Mouse (Mus musculus): ENCODE measurements around the gene Egf.

Egf gene

GRCm38 (mm10) chr3:129754650-129755604 lies at the start of gene Egf:
Gene Egf (minus strand): TSS chr3:129755316.
- peak; percentile 52 for DNase-seq (ENCODE audit: low read depth, low spot score)

GRCm38 (mm10) chr3:129803765-129804164 lies 48.6 kb upstream of the Egf start, which contains the start of gene Lrit3:
Gene Lrit3 (minus strand): TSS chr3:129804030.
- no peak for DNase-seq (ENCODE audit: low read depth, low spot score)

DNA sequence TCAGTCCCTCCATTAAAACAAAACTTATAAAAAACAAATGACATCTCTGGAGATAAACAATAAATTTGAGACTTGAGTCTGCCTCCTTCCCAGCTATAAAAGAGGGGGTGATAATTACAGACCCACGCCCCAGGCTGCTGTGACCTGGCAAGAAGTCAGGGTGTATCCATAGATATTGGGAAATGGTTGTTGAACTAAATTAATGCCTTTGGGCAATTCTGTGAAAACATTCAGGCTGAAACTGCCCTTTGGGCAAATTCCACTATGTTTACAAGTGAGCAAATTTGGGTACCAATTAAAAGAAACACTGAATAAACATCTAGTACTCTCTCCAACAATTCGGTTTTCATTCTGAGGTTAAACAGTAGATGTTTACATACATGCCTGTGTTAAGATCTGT lies 43.9 kb upstream of the Egf start:
- DNase-seq (ENCODE audit: low read depth, low spot score), result no peak

DNA sequence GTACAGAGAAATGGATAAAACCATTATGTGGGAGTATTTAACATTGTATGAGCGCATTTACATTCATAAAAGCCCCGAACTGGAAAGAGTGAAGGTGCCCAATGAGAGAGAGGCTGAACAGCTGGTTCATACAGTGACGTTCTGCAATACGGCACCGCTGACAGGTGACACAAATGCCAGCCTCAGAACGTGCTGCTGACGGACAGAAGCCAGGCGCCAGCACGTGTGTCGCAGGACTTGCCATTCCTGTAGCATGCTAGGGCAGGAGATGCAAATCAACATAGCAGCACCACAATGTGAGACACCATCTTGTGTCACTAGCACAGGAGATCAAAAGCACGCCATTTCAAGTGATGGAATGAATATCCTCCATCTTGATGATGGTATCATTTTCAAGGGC lies 43.4 kb upstream of the Egf start:
- no peak for DNase-seq (ENCODE audit: low read depth, low spot score)

DNA sequence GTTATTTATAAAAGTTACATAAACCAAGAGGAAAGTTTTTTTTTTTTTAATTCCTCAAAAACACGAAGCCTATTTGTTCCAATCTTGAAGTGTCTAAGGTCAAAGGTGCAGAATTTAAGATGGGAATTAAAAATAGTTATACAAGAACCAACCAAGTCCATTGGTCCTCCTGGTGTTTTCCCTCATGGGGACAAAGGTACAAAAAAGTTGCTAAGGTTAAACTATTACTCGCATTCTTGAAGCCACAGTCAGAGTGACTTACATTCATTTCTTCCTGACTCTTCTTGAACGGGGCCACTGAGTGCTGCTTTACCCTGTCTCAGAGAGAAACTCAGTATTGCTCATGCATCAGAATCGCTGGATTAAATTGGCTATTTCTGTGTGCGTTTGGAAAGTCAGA lies 42.2 kb upstream of the Egf start:
- no peak for DNase-seq (ENCODE audit: low read depth, low spot score)

- DNase-seq (ENCODE audit: low read depth, low spot score), result no peak
Measured at GRCm38 (mm10) chr3:129793801-129794200, 38.7 kb upstream of the Egf start.

- no peak for DNase-seq (ENCODE audit: low read depth, low spot score)
Measured at GRCm38 (mm10) chr3:129782746-129783145, 27.6 kb upstream of the Egf start.

DNA sequence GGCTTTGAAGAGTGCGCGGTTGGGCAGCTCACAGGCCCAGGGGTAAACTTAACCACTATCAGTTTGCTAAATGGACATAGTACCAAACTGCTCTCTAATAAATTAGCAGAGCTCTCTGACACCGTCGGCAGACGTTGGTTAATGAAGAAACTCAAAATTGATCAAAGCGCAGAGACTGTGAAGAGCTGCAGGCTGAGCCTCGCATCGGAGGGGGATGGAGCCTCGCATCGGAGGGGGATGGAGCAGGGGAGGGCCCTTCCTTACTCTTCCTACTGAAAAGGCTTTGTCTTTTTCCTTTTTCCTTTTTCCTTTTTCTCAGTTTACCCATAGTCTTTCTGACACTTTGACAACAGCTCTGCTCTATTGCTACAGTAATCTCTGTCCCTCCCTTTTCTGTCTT lies 26.3 kb upstream of the Egf start:
- no peak for DNase-seq (ENCODE audit: low read depth, low spot score)

DNA sequence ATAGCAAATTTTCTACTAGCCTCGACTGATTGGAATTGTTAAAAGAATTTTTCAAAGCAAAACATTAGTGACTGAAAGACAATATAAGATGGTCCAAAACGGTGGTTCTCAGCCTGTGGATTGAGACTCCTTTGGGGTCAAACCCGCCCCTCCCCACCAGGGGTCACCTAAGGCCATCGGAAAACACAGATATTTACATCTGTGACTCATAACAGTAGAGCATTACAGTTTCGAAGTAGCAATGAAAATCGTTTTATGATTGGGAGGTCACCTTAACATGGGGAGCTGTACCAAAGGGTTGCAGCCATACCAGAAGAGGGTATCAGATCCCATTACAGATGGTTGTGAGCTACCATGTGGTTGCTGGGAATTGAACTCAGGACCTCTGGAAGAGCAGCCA lies 16.1 kb upstream of the Egf start:
- DNase-seq (ENCODE audit: low read depth, low spot score), result no peak

DNA sequence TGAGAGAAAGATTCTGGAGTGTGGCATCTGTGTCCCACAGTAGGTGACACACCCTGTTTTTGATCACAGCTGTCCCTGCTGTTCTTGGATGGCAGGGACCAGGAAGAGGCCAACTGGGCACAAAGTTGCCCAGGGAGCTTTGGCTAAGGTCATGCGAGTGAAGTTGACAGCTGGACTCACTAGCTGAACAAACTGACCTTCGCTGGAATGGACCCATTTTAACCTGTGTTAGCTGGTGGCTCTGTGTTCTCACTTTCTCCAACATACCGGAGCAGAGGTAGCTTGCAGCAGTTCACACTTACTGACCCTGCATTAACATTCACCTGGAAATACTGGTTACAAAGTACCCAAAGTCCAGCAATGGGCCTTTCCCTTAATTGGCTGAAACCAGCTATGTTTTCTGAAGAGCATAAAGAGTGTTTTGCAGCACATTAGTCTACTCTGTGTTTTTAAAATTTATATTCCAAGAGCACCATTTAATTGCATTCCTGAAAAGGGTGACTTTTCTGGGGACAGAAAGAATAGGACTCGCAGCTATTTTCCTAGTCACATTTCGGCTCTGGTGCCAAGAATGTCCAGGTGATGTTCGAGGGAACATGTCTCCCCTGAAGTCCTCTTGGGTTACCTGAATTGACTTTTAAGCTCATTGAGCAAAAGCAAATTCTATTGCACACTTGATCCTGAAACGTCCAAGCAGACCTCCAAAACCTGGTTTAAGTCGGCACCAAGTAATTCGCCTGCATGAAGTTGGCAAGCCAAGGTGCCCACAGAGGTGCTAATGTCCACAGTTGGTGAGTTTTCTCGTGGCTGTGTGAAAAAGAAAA lies 12.1 kb upstream of the Egf start:
- DNase-seq (ENCODE audit: low read depth, low spot score), result no peak

- no peak for DNase-seq (ENCODE audit: low read depth, low spot score)
Measured at GRCm38 (mm10) chr3:129766106-129766505, 11.0 kb upstream of the Egf start.

- peak; percentile 64 for DNase-seq (ENCODE audit: low read depth, low spot score)
Measured at GRCm38 (mm10) chr3:129757599-129757998, 2.5 kb upstream of the Egf start.

DNA sequence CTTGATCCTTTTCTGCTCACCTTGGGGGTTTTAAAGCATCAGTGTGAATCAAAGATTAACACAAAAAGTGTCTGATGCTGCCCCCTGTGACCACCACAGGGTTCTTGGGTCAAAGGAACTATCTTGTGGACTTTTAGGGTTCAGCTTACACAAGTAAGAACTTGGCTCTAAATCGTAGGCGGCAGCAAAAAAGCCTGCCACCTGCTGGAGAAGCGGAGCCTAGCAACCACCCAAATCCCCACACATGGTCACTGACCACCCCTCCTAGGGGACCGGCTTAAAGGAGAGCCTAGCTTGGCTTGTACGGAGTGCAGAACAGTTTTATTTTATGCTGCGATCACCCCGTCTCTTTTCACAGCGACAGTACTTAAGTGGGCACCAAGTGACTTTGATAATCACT lies 10.3 kb downstream of the Egf start:
- peak; percentile 66 for DNase-seq (ENCODE audit: low read depth, low spot score)

DNA sequence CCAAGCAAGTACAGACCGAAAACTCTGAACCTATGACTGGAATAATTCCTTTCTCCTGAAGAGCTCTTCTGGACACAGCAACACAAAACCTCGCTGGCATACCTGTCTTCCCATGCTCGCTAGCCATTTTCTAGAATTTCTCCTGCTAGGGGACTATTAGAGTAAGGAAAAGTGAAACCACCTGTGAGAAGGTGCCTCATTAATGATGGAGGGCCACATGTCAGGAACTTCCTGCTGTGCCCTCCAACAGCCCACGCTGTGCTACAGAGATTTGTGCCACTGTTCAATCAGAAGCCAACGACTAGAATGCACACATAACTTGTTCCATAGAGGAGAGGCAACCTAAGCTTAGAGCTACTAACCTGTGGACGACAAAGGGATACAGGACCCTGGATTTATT lies 12.3 kb downstream of the Egf start:
- DNase-seq (ENCODE audit: low read depth, low spot score), result no peak

- no peak for DNase-seq (ENCODE audit: low read depth, low spot score)
Measured at GRCm38 (mm10) chr3:129738291-129739183, 16.6 kb downstream of the Egf start.

GRCm38 (mm10) chr3:129731636-129732035 lies 23.5 kb downstream of the Egf start:
- DNase-seq (ENCODE audit: low read depth, low spot score), result no peak

- DNase-seq (ENCODE audit: low read depth, low spot score), result peak; percentile 52
Measured at GRCm38 (mm10) chr3:129730426-129730825, 24.7 kb downstream of the Egf start.

- no peak for DNase-seq (ENCODE audit: low read depth, low spot score)
Measured at GRCm38 (mm10) chr3:129729916-129730315, 25.2 kb downstream of the Egf start.

GRCm38 (mm10) chr3:129725592-129725991 lies 29.5 kb downstream of the Egf start:
- no peak for DNase-seq (ENCODE audit: low read depth, low spot score)

DNA sequence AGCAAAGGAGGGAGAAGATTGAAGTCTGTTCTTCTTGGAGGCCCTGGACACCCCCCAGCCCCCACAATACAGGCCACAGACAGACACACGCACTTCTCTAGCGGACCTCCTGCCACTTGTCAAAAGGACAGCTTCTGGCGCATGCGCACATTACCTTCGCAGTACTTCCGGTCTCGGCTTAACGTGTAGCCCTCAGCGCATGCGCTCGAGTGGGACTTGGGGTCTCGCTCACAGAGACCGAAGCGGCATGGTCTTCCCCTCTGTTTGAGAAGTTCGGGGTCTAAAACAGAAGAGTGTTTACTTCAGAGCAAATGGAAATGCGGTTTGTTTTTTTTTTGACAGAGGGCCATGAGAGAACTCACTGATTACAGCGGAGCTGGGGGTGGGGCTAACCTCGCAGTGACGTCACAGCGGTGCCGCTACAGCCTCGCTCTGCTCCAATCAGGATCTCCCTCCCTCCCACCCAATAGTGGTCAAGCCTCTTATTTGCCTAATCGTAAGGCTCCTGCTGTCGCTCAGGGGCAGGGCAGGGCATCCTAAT lies 30.1 kb downstream of the Egf start:
- DNase-seq (ENCODE audit: low read depth, low spot score), result peak; percentile 96

- DNase-seq (ENCODE audit: low read depth, low spot score), result no peak
Measured at GRCm38 (mm10) chr3:129724505-129724904, 30.6 kb downstream of the Egf start.
